7 mouse cellular contexts compared by ENCODE assay signal in genomic region chr14:53683361-53684015, GRCm38 (mm10).
A peak's percentile ranks its signal among the peaks of the same experiment; 100 is the strongest.
DNase-seq lines count a peak whose midpoint lies in the region; ATAC-seq and TF ChIP-seq lines count a peak whose summit lies in the region.
"Not testable (repeated sequence)": the region's sequence is repeated elsewhere in the genome, so short reads cannot be mapped to it uniquely, and the experiment has no call there.

No protein-coding gene starts in this region.

- TF ChIP-seq POLR2A in MEL (IDR thresholded peaks at IDR 0.05; ENCODE audit: control insufficient read depth in 1 of 2, insufficient read depth in 1 of 2, low read depth in 1 of 2, low read length in 2 of 2, poor library complexity in 1 of 2) = not testable (repeated sequence)

- TF ChIP-seq RAD21 in MEL (IDR thresholded peaks at IDR 0.05; ENCODE audit: low read depth, low read length) = not testable (repeated sequence)

- H3K27ac ChIP-seq in MEL (ENCODE audit: control insufficient read depth, low read depth, low read length); intestine, postnatal 0 days (ENCODE audit: low read depth, low read length): not testable (repeated sequence)

- H3K9ac ChIP-seq in MEL (ENCODE audit: control insufficient read depth, low read depth, low read length, poor library complexity, severe bottlenecking); intestine, postnatal 0 days (ENCODE audit: low read depth, low read length): not testable (repeated sequence)

- not testable (repeated sequence) for H3K79me2 ChIP-seq in MEL (ENCODE audit: control insufficient read depth, insufficient read depth, low read length, poor library complexity)

- 57% methylated on average over 9 of the region's 9 CpGs for WGBS in intestine, postnatal 0 days

- H3K4me3 ChIP-seq in MEL (ENCODE audit: control insufficient read depth in 1 of 2, insufficient read depth in 1 of 2, low read depth in 2 of 2, low read length in 2 of 2); intestine, postnatal 0 days (ENCODE audit: low read depth, low read length): not testable (repeated sequence)

- ATAC-seq in activated CD4-positive, CD25-positive, alpha-beta regulatory T cell, adult 4 months = peak; percentile 54
- ATAC-seq in frontal cortex, adult (ENCODE audit: low TSS enrichment) = peak; percentile 55; the same call in 1 of the 2 replicates
- peak; percentile 68; the same call in 1 of the 2 replicates for ATAC-seq in intestine, postnatal 0 days

- not testable (repeated sequence) for H3K36me3 ChIP-seq in MEL (ENCODE audit: control insufficient read depth in 1 of 2, insufficient read depth in 2 of 2, low read length in 2 of 2); intestine, postnatal 0 days (ENCODE audit: control insufficient read depth, insufficient read depth)

- TF ChIP-seq EP300 in MEL (IDR thresholded peaks at IDR 0.05; ENCODE audit: low read depth in 1 of 2, low read length in 2 of 2) = not testable (repeated sequence)

- DNase-seq in CD4-positive, CD25-positive, alpha-beta regulatory T cell, adult 2 months (ENCODE audit: low read depth, low spot score) = peak; percentile 61
- peak; percentile 71 for DNase-seq in MEL (ENCODE audit: low read depth, low spot score)
- peak; percentile 57 for DNase-seq in naive thymus-derived CD4-positive, alpha-beta T cell, adult 2 months (ENCODE audit: low read depth)
- DNase-seq in thymus, postnatal 14 days = peak; percentile 44

- not testable (repeated sequence) for H3K27me3 ChIP-seq in MEL (ENCODE audit: control insufficient read depth in 1 of 2, insufficient read depth in 2 of 2, low read length in 2 of 2); intestine, postnatal 0 days (replicated peaks; ENCODE audit: control insufficient read depth, insufficient read depth, low read length)

- not testable (repeated sequence) for H3K4me1 ChIP-seq in MEL (ENCODE audit: control insufficient read depth in 1 of 2, insufficient read depth in 2 of 2, low read length in 2 of 2); intestine, postnatal 0 days (replicated peaks; ENCODE audit: control insufficient read depth, insufficient read depth, low read length)

- not testable (repeated sequence) for TF ChIP-seq CTCF in MEL (IDR thresholded peaks at IDR 0.05 in 2 of 3, conservative IDR thresholded peaks at IDR 0.05 in 1 of 3; ENCODE audit: control insufficient read depth in 1 of 3, insufficient read depth in 1 of 3, low read depth in 2 of 3, low read length in 3 of 3, poor library complexity in 1 of 3, severe bottlenecking in 1 of 3); intestine, postnatal 0 days (IDR thresholded peaks at IDR 0.05; ENCODE audit: low read depth)

- not testable (repeated sequence) for H3K4me2 ChIP-seq in intestine, postnatal 0 days (replicated peaks; ENCODE audit: low read depth)

- not testable (repeated sequence) for H3K9me3 ChIP-seq in MEL (replicated peaks; ENCODE audit: insufficient read depth, low read length); intestine, postnatal 0 days (ENCODE audit: control insufficient read depth)
